ENCODE assay signal across 8 mouse cellular contexts in genomic region chr11:97025721-97026344, GRCm38 (mm10). TPM values are rescaled to one million over a fixed set of nuclear protein-coding genes. Genes with fewer than 3 reads are reported as not detected.
DNase-seq lines count a peak whose midpoint lies in the region; ATAC-seq and TF ChIP-seq lines count a peak whose summit lies in the region.

No protein-coding gene starts in this region.

- no peak for TF ChIP-seq POLR2A in brain, embryonic 14.5 days (IDR thresholded peaks at IDR 0.05; ENCODE audit: borderline replicate concordance, extremely low read depth, insufficient read depth, insufficient read length, poor library complexity, severe bottlenecking)

- 1% methylated on average over 17 of the region's 17 CpGs for WGBS in heart, embryonic 13.5 days
- 3% methylated on average over 17 of the region's 17 CpGs for WGBS in kidney, postnatal 0 days
- WGBS in liver, embryonic 12.5 days (ENCODE audit: insufficient replicate concordance) = 13% methylated on average over 17 of the region's 17 CpGs
- WGBS in stomach, embryonic 14.5 days = 3% methylated on average over 17 of the region's 17 CpGs

- H3K9me3 ChIP-seq in erythroblast, embryonic 14.5 days (ENCODE audit: control insufficient read depth, low read length) = peaks cover 11% of the 10 kb centered on the region; the same call in 1 of the 2 replicates
- no peaks in the 10 kb centered on the region for H3K9me3 ChIP-seq in heart, embryonic 13.5 days
- H3K9me3 ChIP-seq in kidney, postnatal 0 days (replicated peaks; ENCODE audit: low read length) = no peaks in the 10 kb centered on the region
- no peaks in the 10 kb centered on the region for H3K9me3 ChIP-seq in liver, embryonic 12.5 days (replicated peaks)
- H3K9me3 ChIP-seq in stomach, embryonic 14.5 days (ENCODE audit: control insufficient read depth, low read depth, low read length) = no peaks in the 10 kb centered on the region

- H3K27me3 ChIP-seq in erythroblast, embryonic 14.5 days (ENCODE audit: control insufficient read depth) = peaks cover 56% of the 10 kb centered on the region
- H3K27me3 ChIP-seq in heart, embryonic 13.5 days (replicated peaks) = peaks cover 50% of the 10 kb centered on the region
- peaks cover 12% of the 10 kb centered on the region for H3K27me3 ChIP-seq in kidney, postnatal 0 days (ENCODE audit: insufficient read depth, low read length)
- peaks cover 60% of the 10 kb centered on the region for H3K27me3 ChIP-seq in liver, embryonic 12.5 days (replicated peaks)
- peaks cover 21% of the 10 kb centered on the region for H3K27me3 ChIP-seq in stomach, embryonic 14.5 days (ENCODE audit: control insufficient read depth, insufficient read depth, low read length)

- peak; percentile 97 for TF ChIP-seq CTCF in brain, embryonic 14.5 days (IDR thresholded peaks at IDR 0.05; ENCODE audit: borderline replicate concordance, extremely low read depth, insufficient read depth, insufficient read length)
- TF ChIP-seq CTCF in kidney, postnatal 0 days (IDR thresholded peaks at IDR 0.05; ENCODE audit: low read depth) = peak; percentile 98

- peak overlapping the region; percentile 67 for H3K4me2 ChIP-seq in heart, embryonic 13.5 days
- peak overlapping the region; percentile 53 for H3K4me2 ChIP-seq in kidney, postnatal 0 days (ENCODE audit: low read length)
- H3K4me2 ChIP-seq in liver, embryonic 12.5 days = peak overlapping the region; percentile 72
- peak overlapping the region; percentile 57 for H3K4me2 ChIP-seq in stomach, embryonic 14.5 days (replicated peaks; ENCODE audit: low read depth, low read length)

- H3K27ac ChIP-seq in heart, embryonic 13.5 days (replicated peaks) = peak overlapping the region; percentile 58
- H3K27ac ChIP-seq in kidney, postnatal 0 days = peak overlapping the region; percentile 90
- H3K27ac ChIP-seq in liver, embryonic 12.5 days = peak overlapping the region; percentile 56
- peak overlapping the region; percentile 91 for H3K27ac ChIP-seq in stomach, embryonic 14.5 days (ENCODE audit: low read length)

- ATAC-seq in heart, embryonic 13.5 days (ENCODE audit: extremely low read depth, insufficient number of reproducible peaks, low FRiP score, low TSS enrichment) = no peak
- peak; percentile 57 for ATAC-seq in kidney, postnatal 0 days (replicated peaks; ENCODE audit: low FRiP score, low read depth)
- ATAC-seq in liver, embryonic 12.5 days = peak; percentile 36; the same call in 1 of the 2 replicates
- ATAC-seq in stomach, embryonic 14.5 days (ENCODE audit: insufficient number of reproducible peaks, insufficient read depth, low FRiP score, low read depth) = 0 out of 2 replicates have a peak, but pooled peaks have one; percentile 10

- H3K36me3 ChIP-seq in erythroblast, embryonic 14.5 days (ENCODE audit: control insufficient read depth) = no peaks in the 10 kb centered on the region
- H3K36me3 ChIP-seq in heart, embryonic 13.5 days = no peaks in the 10 kb centered on the region
- H3K36me3 ChIP-seq in kidney, postnatal 0 days (ENCODE audit: insufficient read depth, low read length) = no peaks in the 10 kb centered on the region
- H3K36me3 ChIP-seq in liver, embryonic 12.5 days = no peaks in the 10 kb centered on the region
- no peaks in the 10 kb centered on the region for H3K36me3 ChIP-seq in stomach, embryonic 14.5 days (ENCODE audit: control insufficient read depth, insufficient read depth, low read length)

- peak overlapping the region; percentile 36 for H3K4me3 ChIP-seq in erythroblast, embryonic 14.5 days (replicated peaks)
- peak overlapping the region; percentile 39 for H3K4me3 ChIP-seq in heart, embryonic 13.5 days
- H3K4me3 ChIP-seq in kidney, postnatal 0 days (replicated peaks; ENCODE audit: low read depth, low read length) = peak overlapping the region; percentile 22; the same call in 1 of the 2 replicates
- peak overlapping the region; percentile 36 for H3K4me3 ChIP-seq in liver, embryonic 12.5 days
- peak overlapping the region; percentile 26 for H3K4me3 ChIP-seq in stomach, embryonic 14.5 days (ENCODE audit: low read depth, low read length)

- peak; percentile 91 for DNase-seq in CD4-positive helper T cell, adult 2 months (ENCODE audit: low read depth, low spot score)
- peak; percentile 90 for DNase-seq in brain, embryonic 14.5 days (ENCODE audit: low read depth)
- peak; percentile 96 for DNase-seq in kidney, postnatal 0 days (ENCODE audit: low spot score)
- DNase-seq in naive thymus-derived CD4-positive, alpha-beta T cell, adult 2 months (ENCODE audit: low read depth) = peak; percentile 96

- H3K4me1 ChIP-seq in erythroblast, embryonic 14.5 days (ENCODE audit: control insufficient read depth) = peaks cover 34% of the 10 kb centered on the region
- peaks cover 39% of the 10 kb centered on the region for H3K4me1 ChIP-seq in heart, embryonic 13.5 days
- H3K4me1 ChIP-seq in kidney, postnatal 0 days (replicated peaks; ENCODE audit: insufficient read depth, low read length) = peaks cover 35% of the 10 kb centered on the region
- peaks cover 47% of the 10 kb centered on the region for H3K4me1 ChIP-seq in liver, embryonic 12.5 days
- peaks cover 28% of the 10 kb centered on the region for H3K4me1 ChIP-seq in stomach, embryonic 14.5 days (ENCODE audit: control insufficient read depth, insufficient read depth, low read length)

- peak overlapping the region; percentile 78 for H3K9ac ChIP-seq in heart, embryonic 13.5 days
- H3K9ac ChIP-seq in kidney, postnatal 0 days (ENCODE audit: low read depth, low read length) = peak overlapping the region; percentile 52; the same call in 1 of the 2 replicates
- H3K9ac ChIP-seq in liver, embryonic 12.5 days = peak overlapping the region; percentile 65
- H3K9ac ChIP-seq in stomach, embryonic 14.5 days (replicated peaks; ENCODE audit: low read depth, low read length) = peak overlapping the region; percentile 22

RNA-seq across cellular contexts. Expression of gene Scrn2, which starts 3.9 kb away (rescaled TPM):
- polyA plus RNA-seq in brain, embryonic 14.5 days (2012; rRNA removed) = 11.8 and 16.9 TPM in 2 replicates
- polyA plus RNA-seq in erythroblast, embryonic 14.5 days (2012) = 0.27 and 0.41 TPM in 2 replicates
- 16.0 and 19.2 TPM in 2 replicates for polyA plus RNA-seq in heart, embryonic 13.5 days (2015; fragmentation: Nextera tagmentation; extraction: Ambion mirVana)
- polyA plus RNA-seq in kidney, postnatal 0 days (2015; fragmentation: Nextera tagmentation; extraction: Ambion mirVana) = 41.6 and 46.6 TPM in 2 replicates
- 9.8 and 11.0 TPM in 2 replicates for polyA plus RNA-seq in liver, embryonic 12.5 days (2016; fragmentation: Nextera tagmentation; extraction: Ambion mirVana)
- 17.7 and 19.7 TPM in 2 replicates for polyA plus RNA-seq in stomach, embryonic 14.5 days (2014; fragmentation: Nextera tagmentation; extraction: Ambion mirVana)

RNA-seq across cellular contexts. Expression of gene Sp6, which starts 12.6 kb away (rescaled TPM):
- polyA plus RNA-seq in brain, embryonic 14.5 days (2012; rRNA removed) = 0.64 and 1.0 TPM in 2 replicates
- polyA plus RNA-seq in erythroblast, embryonic 14.5 days (2012) = not detected in 2 replicates
- polyA plus RNA-seq in heart, embryonic 13.5 days (2015; fragmentation: Nextera tagmentation; extraction: Ambion mirVana) = 0.18 and 0.21 TPM in 2 replicates
- 1.5 and 2.0 TPM in 2 replicates for polyA plus RNA-seq in kidney, postnatal 0 days (2015; fragmentation: Nextera tagmentation; extraction: Ambion mirVana)
- 0.15 and 0.19 TPM in 2 replicates for polyA plus RNA-seq in liver, embryonic 12.5 days (2016; fragmentation: Nextera tagmentation; extraction: Ambion mirVana)
- 0.15 and 0.42 TPM in 2 replicates for polyA plus RNA-seq in stomach, embryonic 14.5 days (2014; fragmentation: Nextera tagmentation; extraction: Ambion mirVana)

RNA-seq across cellular contexts. Expression of gene Lrrc46, which starts 15.4 kb away (rescaled TPM):
- 2.0 and 2.9 TPM in 2 replicates for polyA plus RNA-seq in brain, embryonic 14.5 days (2012; rRNA removed)
- polyA plus RNA-seq in erythroblast, embryonic 14.5 days (2012) = not detected in 2 replicates
- polyA plus RNA-seq in heart, embryonic 13.5 days (2015; fragmentation: Nextera tagmentation; extraction: Ambion mirVana) = 0.18 and 0.49 TPM in 2 replicates
- 1.0 and 1.2 TPM in 2 replicates for polyA plus RNA-seq in kidney, postnatal 0 days (2015; fragmentation: Nextera tagmentation; extraction: Ambion mirVana)
- 0.35 and 0.48 TPM in 2 replicates for polyA plus RNA-seq in liver, embryonic 12.5 days (2016; fragmentation: Nextera tagmentation; extraction: Ambion mirVana)
- 0.38 TPM in 1 of 2 replicates, not detected in the other for polyA plus RNA-seq in stomach, embryonic 14.5 days (2014; fragmentation: Nextera tagmentation; extraction: Ambion mirVana)

RNA-seq across cellular contexts. Expression of gene Mrpl10, which starts 15.5 kb away (rescaled TPM):
- 60.4 and 68.8 TPM in 2 replicates for polyA plus RNA-seq in brain, embryonic 14.5 days (2012; rRNA removed)
- 1.7 and 2.4 TPM in 2 replicates for polyA plus RNA-seq in erythroblast, embryonic 14.5 days (2012)
- polyA plus RNA-seq in heart, embryonic 13.5 days (2015; fragmentation: Nextera tagmentation; extraction: Ambion mirVana) = 67.5 and 72.6 TPM in 2 replicates
- 71.9 and 79.6 TPM in 2 replicates for polyA plus RNA-seq in kidney, postnatal 0 days (2015; fragmentation: Nextera tagmentation; extraction: Ambion mirVana)
- polyA plus RNA-seq in liver, embryonic 12.5 days (2016; fragmentation: Nextera tagmentation; extraction: Ambion mirVana) = 56.7 TPM in 2 replicates
- 86.7 and 89.2 TPM in 2 replicates for polyA plus RNA-seq in stomach, embryonic 14.5 days (2014; fragmentation: Nextera tagmentation; extraction: Ambion mirVana)

RNA-seq across cellular contexts. Expression of gene Osbpl7, which starts 24.6 kb away (rescaled TPM):
- 14.6 and 14.9 TPM in 2 replicates for polyA plus RNA-seq in brain, embryonic 14.5 days (2012; rRNA removed)
- polyA plus RNA-seq in erythroblast, embryonic 14.5 days (2012) = 0.10 and 0.16 TPM in 2 replicates
- 6.2 and 6.5 TPM in 2 replicates for polyA plus RNA-seq in heart, embryonic 13.5 days (2015; fragmentation: Nextera tagmentation; extraction: Ambion mirVana)
- 6.6 and 7.6 TPM in 2 replicates for polyA plus RNA-seq in kidney, postnatal 0 days (2015; fragmentation: Nextera tagmentation; extraction: Ambion mirVana)
- polyA plus RNA-seq in liver, embryonic 12.5 days (2016; fragmentation: Nextera tagmentation; extraction: Ambion mirVana) = 3.7 and 3.8 TPM in 2 replicates
- 4.5 and 8.2 TPM in 2 replicates for polyA plus RNA-seq in stomach, embryonic 14.5 days (2014; fragmentation: Nextera tagmentation; extraction: Ambion mirVana)

Comparison
In these comparisons a context has a peak if more than half of its experiments do, and no peak if none do; other contexts are left out.
1. H3K9ac ChIP-seq: peak in every context shown above with its lines; median percentile 78 in heart, embryonic 13.5 days; 65 in liver, embryonic 12.5 days; 52 in kidney, postnatal 0 days; 22 in stomach, embryonic 14.5 days.